Mouse (Mus musculus) left cerebral cortex, postnatal 4 days (tissue): ENCODE measurements around the gene Adgrd1. TPM values are rescaled to one million over a fixed set of nuclear protein-coding genes. Genes with fewer than 3 reads are reported as not detected.
A peak's percentile ranks its signal among the peaks of the same experiment; 100 is the strongest.

ENCODE experiments used
- DNase-seq: peaks from one replicate; pipeline ENCODE4 v3.0.0-alpha.2; 2022
- intact Hi-C: fragments of 180-260 bp; cut with DNase I; formaldehyde crosslinking; loops from one replicate; pipeline ENCODE4 v1.15.1; 2025
- total RNA-seq, 2 experiments: library from RNA; stranded (reverse); gene quantifications; 2 replicates each; pipeline ENCODE4 v1.2.3; 2021

Adgrd1 gene
- total RNA-seq, 2 experiments from 2014 or later = 0.28 to 0.38 TPM

DNA sequence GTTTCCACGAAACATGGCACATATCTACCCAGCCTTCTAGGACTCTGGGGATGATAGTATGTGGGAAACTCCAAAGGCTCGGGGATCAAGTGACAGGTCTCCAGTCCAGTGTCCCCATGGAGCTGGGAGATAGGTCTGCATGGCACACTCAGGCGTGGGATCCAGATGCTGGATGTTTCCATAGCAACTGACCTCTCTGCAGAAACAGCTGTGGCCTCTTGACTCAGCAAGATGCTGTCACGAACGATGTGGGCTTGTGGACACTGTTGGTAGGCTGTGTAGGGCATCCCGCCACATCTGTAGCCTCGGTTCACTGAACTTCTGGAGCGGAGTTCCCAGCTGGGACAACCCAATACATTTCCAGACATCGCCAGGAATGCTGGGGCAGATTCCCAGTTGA lies 51.9 kb downstream of the Adgrd1 start:
- intact Hi-C loops = no loop called here

DNA sequence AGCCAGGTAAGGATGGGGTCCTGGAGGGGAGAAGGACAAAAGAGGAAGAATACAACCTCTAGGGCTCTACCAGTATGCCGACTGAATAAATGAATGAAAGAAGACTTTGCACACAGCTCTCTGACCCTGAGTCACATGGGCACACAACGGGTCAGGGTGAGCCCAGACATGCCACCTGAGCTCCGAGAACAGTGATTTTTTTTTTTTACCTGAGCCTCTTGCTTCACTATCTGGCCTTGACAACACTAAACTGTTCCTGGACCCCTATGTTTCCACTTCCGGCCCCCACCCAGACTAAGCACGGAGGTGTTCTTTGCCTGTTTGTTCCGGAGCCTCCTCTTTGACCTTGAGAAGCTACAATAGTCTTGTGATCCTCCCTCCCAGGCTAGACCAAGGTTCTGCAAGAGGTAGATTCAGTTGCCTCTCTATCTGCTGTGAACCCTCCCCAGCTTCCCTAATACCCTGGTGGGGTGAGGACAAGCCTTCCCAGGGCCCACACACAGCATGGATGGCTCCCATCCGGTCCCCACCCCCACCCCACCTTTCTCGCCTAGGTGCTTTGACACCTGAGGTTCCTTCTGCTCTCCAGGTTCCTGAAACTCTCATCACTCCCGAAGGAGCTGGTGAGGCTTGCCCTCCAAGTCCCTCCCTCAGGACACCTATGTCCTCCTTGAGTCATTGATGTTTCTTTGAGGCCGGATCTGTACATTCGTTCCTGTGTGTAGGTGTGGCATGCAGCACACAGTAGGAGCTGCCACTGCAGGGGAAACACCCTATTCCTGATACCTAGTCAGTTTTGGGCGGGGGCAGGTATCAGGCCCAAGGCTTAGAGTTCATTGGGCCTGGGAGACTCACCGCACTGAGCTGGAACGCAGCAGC lies 58.7 kb downstream of the Adgrd1 start:
- intact Hi-C loops = no loop called here
- no peak for DNase-seq

More for the DNA sequence above, 51.9 kb downstream of the Adgrd1 start:
- no peak for DNase-seq

DNA sequence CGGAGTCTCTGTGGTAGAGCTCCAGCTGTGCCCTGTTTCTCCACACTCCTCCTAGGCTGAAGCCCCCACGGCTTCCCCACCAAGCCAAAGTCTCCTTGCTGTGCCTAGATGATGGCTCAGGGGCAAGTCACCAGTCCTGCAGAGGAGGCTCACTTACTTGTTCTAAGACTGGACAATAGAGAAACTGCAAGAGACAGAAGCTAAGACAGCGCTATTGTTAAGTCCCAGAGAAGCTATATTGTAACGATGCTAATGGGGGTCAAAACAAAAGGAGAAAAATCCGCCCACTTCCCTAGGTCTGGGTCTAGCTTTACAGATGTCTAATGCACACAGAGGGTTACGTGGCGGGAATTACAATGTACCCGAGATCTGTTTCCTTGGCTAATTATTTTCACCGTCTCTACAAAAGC lies 59.4 kb downstream of the Adgrd1 start:
- DNase-seq = no peak
- intact Hi-C loops = no loop called here

DNA sequence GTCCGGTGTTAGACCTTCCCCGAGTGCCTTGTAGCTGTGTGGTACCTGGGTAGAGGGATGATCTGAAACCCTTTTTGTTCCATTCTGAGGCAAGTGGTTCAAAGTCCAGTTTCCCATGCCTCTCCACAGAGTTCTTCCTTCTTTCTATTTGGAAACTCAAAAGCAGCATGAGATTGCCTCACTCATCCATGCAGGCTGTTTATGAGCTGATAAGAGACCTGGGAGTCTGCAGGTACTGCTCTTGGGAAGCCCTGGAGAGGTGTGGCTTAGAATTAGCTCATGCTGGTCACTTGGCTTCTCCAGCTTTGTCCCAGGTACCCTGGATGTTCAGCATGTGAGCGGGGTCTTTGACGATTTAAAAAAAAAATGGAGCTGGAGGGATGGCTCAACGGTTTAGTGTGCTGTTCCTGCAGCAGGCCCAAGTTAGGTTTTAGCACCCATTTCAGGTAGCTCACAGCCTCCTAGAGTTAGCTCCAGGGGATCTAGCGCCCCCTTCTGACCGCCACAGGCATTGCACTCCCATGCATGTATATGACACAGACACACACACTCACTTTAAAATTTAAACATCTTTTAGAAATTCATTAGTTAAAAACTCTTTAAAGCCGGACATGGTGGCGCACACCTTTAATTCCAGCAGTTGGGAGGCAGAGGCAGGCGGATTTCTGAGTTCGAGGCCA lies 65.0 kb downstream of the Adgrd1 start:
- DNase-seq = no peak
- intact Hi-C loops = no loop called here

DNA sequence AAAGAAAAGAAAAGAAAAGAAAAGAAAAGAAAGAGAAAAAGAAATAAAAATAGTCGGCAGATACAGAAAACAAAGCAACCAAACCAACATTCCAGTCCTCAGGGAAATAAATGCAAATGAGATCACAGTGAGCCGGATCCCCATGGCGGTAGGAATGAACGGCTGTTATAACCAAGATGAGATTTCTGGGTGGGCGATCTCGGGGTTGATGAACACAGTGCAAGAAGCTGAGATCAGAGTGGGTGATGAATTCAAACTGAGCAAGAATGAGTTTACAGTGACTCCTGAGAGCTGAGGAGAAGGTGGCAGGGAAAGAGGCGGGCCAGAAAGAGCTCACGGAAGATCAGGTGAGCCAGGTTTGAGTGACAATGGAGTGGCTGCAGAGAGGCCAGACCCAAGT lies 66.9 kb downstream of the Adgrd1 start:
- DNase-seq = no peak
- intact Hi-C loops = no loop called here

DNA sequence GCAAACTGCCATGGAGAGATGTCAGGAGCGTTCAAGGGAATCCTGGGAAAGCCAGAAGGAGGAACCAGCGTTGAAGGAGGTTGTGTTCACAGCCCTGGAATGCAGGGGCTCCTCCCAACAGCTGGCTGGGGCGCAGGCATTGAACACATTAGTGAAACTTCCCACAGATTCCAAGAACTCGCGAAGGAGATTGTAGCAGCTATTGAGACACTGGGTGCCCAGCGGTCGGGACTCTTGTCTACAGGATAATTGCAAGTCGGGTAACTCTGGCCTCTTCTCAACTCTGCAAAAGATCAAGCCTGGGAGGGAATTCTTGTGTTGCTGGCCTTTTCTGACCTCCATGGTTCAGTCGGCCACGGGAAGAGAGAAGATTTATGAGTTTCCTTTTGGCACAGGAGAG lies 67.5 kb downstream of the Adgrd1 start:
- intact Hi-C loops = no loop called here
- no peak for DNase-seq

DNA sequence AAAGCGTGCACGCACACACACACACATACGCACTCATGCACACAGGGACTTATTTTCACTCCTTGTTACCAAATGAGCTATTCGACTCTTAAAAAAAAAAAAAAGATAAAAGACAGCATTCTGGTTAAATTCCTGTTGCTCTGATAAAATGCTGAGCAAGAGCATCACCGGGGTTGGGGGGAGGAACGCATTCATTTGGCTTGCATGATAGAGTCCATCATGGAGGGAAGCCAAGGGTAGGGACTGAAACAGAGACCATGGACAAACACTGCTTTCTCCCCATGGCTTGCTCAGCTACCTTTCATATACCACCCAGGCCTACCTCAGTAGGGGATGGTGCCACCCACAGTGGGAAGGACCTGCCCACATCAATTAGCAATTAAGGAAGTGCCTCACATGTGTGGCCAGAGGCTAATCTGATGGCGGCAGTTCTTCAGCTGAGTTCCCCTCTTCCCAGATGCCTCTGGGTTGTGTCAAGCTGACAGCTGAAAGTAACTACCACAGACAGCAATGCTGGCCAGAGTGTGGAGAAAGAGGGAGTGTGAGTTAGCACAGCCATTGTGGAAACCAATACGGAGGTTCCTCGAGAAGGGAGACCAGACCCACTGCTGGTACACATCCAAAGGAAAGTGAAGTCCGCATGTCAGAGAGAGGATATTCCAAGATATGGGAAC lies 68.5 kb downstream of the Adgrd1 start:
- DNase-seq = no peak
- intact Hi-C loops = no loop called here

DNA sequence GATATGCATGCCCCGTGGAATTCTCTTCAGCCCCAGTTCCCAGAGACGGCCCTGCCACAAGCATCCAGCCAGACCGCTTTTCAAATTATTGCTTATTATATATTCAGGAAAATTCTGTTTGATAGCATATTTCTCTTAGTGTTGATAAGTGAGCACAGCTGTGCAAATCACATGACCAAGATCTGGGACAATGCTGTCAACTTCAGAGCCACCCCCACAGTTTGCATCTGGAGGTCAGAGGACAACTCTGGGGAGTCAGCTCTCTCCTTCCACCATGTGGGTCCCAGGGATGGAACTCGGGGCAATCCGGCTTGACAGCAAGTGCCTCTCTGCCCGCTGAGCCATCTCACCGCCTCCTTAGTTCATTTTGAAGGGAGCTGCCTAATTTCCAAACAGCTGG lies 69.0 kb downstream of the Adgrd1 start:
- no peak for DNase-seq
- intact Hi-C loops = no loop called here

DNA sequence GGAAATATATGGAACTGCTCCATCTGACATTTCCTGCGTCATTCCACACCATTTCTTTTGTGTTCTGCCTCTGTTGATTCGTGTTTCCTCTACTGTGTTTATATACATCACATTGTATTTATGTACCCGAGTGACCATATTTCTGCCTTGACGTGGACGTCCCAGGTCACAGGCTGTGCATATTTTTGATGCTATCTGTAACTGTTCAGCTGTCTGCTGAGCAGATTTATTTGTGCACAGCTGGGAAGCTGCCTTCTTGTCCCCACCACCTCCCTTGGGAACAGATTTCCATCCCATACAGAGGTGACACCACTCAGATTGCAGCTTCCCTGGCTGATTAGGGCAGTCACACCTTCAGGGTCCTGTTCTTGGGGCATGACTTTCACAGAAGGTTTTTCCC lies 72.5 kb downstream of the Adgrd1 start:
- no peak for DNase-seq
- intact Hi-C loops = no loop called here

DNA sequence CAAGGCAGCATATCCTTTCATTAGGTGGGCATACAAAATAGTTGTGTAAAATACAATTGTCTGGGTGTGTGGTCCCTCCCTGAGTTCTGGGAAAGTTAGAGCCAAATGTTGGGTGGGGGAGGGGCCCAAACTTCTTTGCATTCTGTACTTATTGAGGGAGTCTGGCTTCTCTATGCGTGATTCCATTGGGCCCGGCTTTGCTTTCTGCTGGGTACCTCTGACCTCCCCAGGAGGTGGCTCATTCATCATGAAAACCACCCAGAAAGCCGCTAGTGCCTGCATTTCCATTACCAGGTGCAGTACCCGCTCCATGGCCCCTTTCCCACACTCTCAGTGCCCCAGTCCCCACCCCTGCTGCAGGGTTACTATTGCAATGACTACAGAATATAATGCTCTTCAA lies 73.0 kb downstream of the Adgrd1 start:
- no peak for DNase-seq
- intact Hi-C loops = no loop called here

DNA sequence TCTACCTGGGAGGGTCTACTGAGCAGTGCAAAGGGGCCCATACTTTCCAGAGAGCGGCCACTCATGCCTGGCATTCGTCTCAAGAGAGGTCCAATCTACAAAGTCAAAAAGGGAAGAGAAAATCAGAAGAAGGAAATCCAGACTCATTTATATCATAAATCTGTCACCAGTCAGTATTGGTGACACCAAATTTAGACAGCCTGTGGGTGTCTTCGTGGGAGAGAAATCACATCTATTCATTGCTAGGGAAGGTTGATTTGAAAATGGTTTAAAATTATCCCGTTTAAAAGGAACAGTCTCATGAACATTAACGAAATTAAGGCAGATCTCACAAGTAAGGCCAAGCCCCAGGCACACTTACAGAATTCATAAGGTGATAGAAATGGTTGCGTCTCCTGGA lies 76.0 kb downstream of the Adgrd1 start:
- DNase-seq = no peak
- intact Hi-C loops = no loop called here

DNA sequence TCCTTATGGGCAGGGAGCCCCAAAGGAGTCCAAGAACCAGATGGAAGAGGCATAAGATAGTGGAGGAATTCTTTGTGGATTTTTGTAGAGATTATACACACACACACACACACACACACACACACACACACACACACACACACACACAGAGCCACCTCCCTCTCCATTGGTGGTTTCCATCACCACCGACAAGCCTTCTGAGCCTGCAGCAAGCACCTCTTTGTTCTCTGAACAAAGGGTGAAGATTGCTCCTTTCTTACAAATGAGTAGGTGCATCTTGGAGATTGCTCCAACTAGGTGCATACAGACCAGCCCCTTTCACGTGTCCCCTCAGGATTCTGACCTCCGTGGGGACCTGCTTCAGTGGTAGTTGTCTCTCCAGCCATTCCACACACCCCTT lies 79.4 kb downstream of the Adgrd1 start:
- no peak for DNase-seq
- intact Hi-C loops = loop anchor here (5.0 kb wide), 2 partner anchors 114 to 406 kb away; partner anchors contain the start of gene Mmp17

DNA sequence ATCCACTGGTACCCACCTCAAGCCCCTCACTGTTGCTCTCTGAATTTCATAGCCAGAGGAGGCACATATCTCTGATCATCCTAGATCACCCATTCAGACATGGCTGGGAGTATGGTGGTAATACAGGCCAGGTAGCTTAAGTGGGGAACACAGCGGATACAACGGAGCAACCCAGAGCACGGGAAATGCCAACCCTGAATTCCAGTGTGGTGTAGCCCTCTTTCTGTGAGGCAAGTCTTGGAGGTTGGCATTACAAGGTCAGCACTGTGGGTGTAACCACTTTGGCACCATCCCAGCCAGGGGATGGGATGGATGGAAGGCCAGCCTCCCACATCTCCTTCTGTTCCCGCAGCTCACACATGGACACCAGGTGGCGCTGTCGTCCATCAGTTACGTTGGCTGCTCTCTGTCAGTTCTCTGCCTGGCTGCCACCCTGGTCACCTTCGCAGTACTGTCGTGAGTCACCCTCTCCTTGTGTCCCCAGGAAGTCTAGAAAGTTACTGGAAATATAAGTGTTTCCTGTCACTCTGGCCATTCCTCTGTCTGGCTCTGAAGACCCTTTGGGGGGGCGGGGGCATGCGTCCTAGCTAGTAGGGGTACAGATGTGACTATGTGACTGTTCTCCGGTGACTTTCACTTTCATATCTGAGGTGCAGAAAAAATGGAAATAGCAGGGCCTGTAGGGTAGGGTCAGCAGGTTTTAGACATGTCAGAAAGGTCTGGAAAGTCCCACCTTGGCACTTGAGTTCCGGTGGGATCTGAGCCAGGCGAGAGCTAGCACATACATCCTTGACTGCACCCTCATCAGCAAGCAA lies 81.4 kb downstream of the Adgrd1 start:
- DNase-seq = peak; percentile 91
- intact Hi-C loops = loop anchor here (5.0 kb wide), 2 partner anchors 116 to 404 kb away; partner anchors contain the start of gene Mmp17

DNA sequence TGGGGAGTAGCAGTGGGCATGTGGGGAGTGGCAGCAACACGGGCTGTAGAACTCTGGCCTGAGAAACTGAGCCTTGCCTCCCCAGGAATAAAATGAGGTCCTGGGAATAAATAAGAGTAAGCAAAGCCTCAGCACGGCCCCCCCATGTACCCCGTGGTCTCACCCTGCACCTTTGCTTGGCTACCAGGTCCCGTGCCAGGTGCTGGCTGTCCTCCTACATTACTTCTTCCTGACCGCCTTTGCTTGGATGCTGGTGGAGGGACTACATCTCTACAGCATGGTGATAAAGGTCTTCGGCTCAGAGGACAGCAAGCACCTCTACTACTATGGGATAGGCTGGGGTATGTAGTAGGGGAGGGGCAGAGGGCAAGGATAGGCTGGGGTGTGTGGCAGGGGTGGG lies 82.8 kb downstream of the Adgrd1 start:
- intact Hi-C loops = loop anchor here (5.0 kb wide), 2 partner anchors 117 to 403 kb away; partner anchors contain the start of gene Mmp17
- no peak for DNase-seq

DNA sequence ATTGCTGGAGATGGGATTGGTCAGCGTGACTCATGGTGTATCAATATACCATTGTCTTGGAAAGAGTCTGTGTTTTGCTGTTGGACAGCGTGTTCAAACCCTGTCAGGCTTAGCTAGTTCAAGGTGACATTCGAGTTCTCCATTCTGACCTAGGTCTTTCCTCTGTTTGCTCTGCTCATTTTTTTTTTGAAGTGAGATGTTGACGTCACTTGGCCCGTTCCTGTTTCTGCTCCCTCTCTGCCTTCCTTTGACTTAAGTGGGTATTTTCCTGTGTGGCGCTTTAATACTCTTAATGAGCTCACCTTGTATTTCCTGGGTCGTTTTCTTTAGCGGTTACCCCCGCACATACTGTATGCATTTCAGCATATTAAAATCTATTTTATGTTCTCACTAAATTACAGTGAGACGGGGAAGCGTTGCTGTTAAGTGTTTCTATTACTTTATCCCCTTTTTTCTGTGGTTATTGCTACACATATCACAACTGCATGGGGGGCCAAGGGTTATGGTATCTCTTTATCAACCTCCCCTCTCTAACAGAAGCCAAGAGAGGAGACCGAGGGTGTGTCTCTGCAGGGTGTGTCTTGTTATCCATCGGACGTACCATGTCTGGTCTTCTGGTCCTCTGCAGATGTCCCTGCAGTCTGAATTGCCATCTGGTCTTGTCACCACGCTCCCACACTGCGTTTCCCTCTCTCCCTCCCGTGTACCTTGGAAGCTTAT lies 83.6 kb downstream of the Adgrd1 start:
- DNase-seq = no peak
- intact Hi-C loops = loop anchor here (5.0 to 10.0 kb wide), 4 partner anchors 118 to 402 kb away; partner anchors contain the start of genes Mmp17 and Sfswap

DNA sequence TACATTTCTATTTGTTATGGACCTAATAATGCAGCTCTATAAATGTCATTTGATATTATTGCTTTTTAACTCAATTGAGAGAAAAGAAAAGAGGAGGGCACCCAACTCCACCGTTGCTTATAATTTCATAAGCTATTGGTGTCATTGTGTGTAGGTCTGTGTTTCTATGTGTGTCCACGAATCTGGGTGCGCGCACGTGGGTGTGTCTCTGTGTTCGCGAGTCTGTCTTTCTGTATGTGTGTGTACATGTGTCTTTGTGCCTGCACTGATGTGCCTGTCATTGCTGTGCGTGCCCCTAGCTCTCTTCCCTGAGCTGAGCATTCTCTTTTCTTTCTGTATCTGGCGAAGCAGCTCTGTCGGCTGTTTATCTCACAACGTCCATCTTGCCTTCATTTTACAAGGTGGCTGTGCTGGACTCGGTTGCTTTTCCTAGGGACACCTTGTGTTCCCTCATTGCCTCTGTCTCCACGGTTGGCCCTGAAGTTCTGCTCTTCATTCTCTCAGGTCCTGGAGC lies 84.2 kb downstream of the Adgrd1 start:
- intact Hi-C loops = loop anchor here (10.0 kb wide), 2 partner anchors 204 to 324 kb away; partner anchors contain the start of gene Sfswap

DNA sequence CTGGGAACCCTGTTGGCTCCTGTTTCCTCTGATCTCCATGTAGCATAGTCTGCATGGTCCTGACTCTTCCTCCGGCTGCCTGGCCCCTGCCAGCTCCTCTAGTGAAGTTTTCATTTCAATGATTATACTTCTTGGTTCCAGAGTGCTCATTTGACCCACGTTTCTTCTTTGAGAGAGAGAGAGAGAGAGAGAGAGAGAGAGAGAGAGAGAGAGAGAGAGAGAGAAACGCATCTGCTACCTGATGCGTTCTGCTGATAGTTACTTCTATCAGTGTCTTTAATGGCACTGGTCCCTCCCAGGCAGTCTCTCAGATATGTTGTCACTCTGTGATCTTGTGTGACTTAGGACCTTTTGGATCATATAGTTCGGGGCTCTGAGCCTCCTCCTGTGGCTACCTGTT lies 84.9 kb downstream of the Adgrd1 start:
- DNase-seq = no peak
- intact Hi-C loops = loop anchor here (10.0 kb wide), 2 partner anchors 203 to 323 kb away; partner anchors contain the start of gene Sfswap

More for the DNA sequence above, 84.2 kb downstream of the Adgrd1 start:
- DNase-seq = no peak

DNA sequence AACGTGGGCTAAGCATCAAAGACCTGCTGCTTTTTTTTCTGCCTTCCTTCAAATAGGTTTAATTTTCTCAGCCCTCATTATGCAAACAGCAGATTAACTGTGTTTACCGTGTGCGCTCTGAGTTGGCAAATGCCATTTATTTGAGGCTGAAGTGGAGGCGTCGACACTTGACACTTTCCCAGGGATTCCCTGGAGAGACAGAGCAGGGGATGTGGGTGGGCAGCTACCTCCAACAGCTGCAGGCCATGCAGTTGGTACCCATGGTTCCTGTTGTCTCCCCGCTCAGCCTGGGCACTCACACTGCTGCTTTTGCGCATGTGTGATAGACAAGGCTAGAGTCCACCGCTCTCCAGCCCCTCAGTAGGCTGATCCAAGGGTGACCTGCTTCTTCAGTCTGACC lies 86.0 kb downstream of the Adgrd1 start:
- intact Hi-C loops = loop anchor here (10.0 kb wide), 2 partner anchors 202 to 322 kb away; partner anchors contain the start of gene Sfswap
- no peak for DNase-seq

DNA sequence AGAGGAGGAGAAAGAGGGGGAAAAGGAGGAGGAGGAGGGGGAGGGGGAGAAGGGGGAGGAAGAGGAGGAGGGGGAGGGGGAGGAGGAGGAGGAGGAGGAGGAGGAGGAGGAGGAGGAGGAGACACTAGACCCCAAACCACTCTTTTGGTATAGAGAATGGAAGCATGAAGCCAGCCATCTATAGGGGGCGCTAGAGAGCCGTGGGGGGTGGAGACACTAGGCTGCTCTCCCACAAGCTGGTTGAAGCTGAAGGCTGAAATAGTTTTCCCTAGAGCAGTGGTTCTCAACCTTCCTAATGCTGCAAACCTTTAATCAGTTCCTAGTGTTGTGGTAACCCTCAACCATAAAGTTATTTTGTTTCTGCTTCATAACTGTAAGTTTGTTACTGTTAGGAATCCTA lies 89.7 kb downstream of the Adgrd1 start:
- intact Hi-C loops = loop anchor here (10.0 kb wide), 2 partner anchors 199 to 319 kb away; partner anchors contain the start of gene Sfswap
- DNase-seq = peak; percentile 46
